8 mouse cellular contexts compared by ENCODE assay signal in genomic region chr9:20972141-20972992, GRCm38 (mm10). TPM values are rescaled to one million over a fixed set of nuclear protein-coding genes. Genes with fewer than 3 reads are reported as not detected.
DNase-seq lines count a peak whose midpoint lies in the region; ATAC-seq lines count a peak whose summit lies in the region.

No protein-coding gene starts in this region.

- H3K27me3 ChIP-seq in intestine, embryonic 15.5 days (replicated peaks) = no peaks in the 10 kb centered on the region
- H3K27me3 ChIP-seq in midbrain, embryonic 14.5 days (ENCODE audit: control insufficient read depth, insufficient read depth, low read length) = no peaks in the 10 kb centered on the region

- peak; percentile 84 for DNase-seq in brain, adult 2 months (ENCODE audit: low read depth, low spot score)
- peak; percentile 59 for DNase-seq in embryo, embryonic 9.5 days (ENCODE audit: extremely low spot score)
- DNase-seq in gastrocnemius, postnatal 25 days = peak; percentile 80
- peak; percentile 44 to 66 for DNase-seq in left cerebral cortex, adult 8-10 months (ENCODE audit: low spot score in 2 of 2)
- DNase-seq in midbrain, embryonic 14.5 days = peak; percentile 33
- peak; percentile 37 for DNase-seq in urinary bladder, adult 2 months (ENCODE audit: low spot score)
- no peak for DNase-seq in thymus, adult 18-20 months

- peak overlapping the region; percentile 86 for H3K27ac ChIP-seq in intestine, embryonic 15.5 days
- no peak overlapping the region for H3K27ac ChIP-seq in midbrain, embryonic 14.5 days (replicated peaks; ENCODE audit: low read depth, low read length)

- peak; percentile 31 for ATAC-seq in intestine, embryonic 15.5 days
- no peak for ATAC-seq in midbrain, embryonic 14.5 days (ENCODE audit: low FRiP score, low TSS enrichment)

- peak overlapping the region; percentile 91 for H3K4me2 ChIP-seq in intestine, embryonic 15.5 days (replicated peaks)
- H3K4me2 ChIP-seq in midbrain, embryonic 14.5 days (ENCODE audit: low read length) = peak overlapping the region; percentile 34

- H3K4me3 ChIP-seq in intestine, embryonic 15.5 days (replicated peaks) = peak overlapping the region; percentile 6
- no peak overlapping the region for H3K4me3 ChIP-seq in midbrain, embryonic 14.5 days (replicated peaks; ENCODE audit: low read depth, low read length)

- WGBS in intestine, embryonic 15.5 days = 34% methylated on average over 28 of the region's 28 CpGs
- 29% methylated on average over 28 of the region's 28 CpGs for WGBS in midbrain, embryonic 14.5 days

- peaks cover 14% of the 10 kb centered on the region for H3K36me3 ChIP-seq in intestine, embryonic 15.5 days
- peaks cover 7% of the 10 kb centered on the region for H3K36me3 ChIP-seq in midbrain, embryonic 14.5 days (ENCODE audit: control insufficient read depth, insufficient read depth, low read length)

- peak overlapping the region; percentile 11 for H3K9ac ChIP-seq in intestine, embryonic 15.5 days
- 0 out of 2 replicates have a peak overlapping the region, but pooled peaks have one; percentile 36 for H3K9ac ChIP-seq in midbrain, embryonic 14.5 days (replicated peaks; ENCODE audit: low read length)

- H3K4me1 ChIP-seq in intestine, embryonic 15.5 days (replicated peaks) = peaks cover 40% of the 10 kb centered on the region
- peaks cover 23% of the 10 kb centered on the region for H3K4me1 ChIP-seq in midbrain, embryonic 14.5 days (ENCODE audit: control insufficient read depth, insufficient read depth, low read length)

- no peaks in the 10 kb centered on the region for H3K9me3 ChIP-seq in intestine, embryonic 15.5 days
- H3K9me3 ChIP-seq in midbrain, embryonic 14.5 days (ENCODE audit: control insufficient read depth, low read length) = no peaks in the 10 kb centered on the region

RNA-seq across cellular contexts. Expression of gene S1pr2, which starts 4.2 kb away (rescaled TPM):
- total RNA-seq in gastrocnemius, postnatal 25 days (2021) = 1 to 10 TPM; 2.3 to 3.6 TPM
- 29.2 and 30.4 TPM in 2 replicates for polyA plus RNA-seq in intestine, embryonic 15.5 days (2015; fragmentation: Nextera tagmentation; extraction: Ambion mirVana)
- 1 to 10 TPM; 2.0 to 3.4 (median 2.7) TPM for total RNA-seq in left cerebral cortex, adult 8-10 months (2022)
- polyA plus RNA-seq in midbrain, embryonic 14.5 days (2014; fragmentation: Nextera tagmentation; extraction: Ambion mirVana) = 4.1 and 10.8 TPM in 2 replicates
- polyA plus RNA-seq in urinary bladder, adult 2 months (2012; rRNA removed) = 11.6 and 11.7 TPM in 2 replicates

RNA-seq across cellular contexts. Expression of gene Dnmt1, which starts 12.7 kb away (rescaled TPM):
- total RNA-seq in gastrocnemius, postnatal 25 days (2021) = 10 to 100 TPM in 1 of 2 experiments, 1 to 10 TPM in 1; 6.5 to 10.5 TPM
- 72.5 and 73.4 TPM in 2 replicates for polyA plus RNA-seq in intestine, embryonic 15.5 days (2015; fragmentation: Nextera tagmentation; extraction: Ambion mirVana)
- total RNA-seq in left cerebral cortex, adult 8-10 months (2022) = 10 to 100 TPM; 39.7 to 41.3 (median 40.5) TPM
- 51.1 and 51.5 TPM in 2 replicates for polyA plus RNA-seq in midbrain, embryonic 14.5 days (2014; fragmentation: Nextera tagmentation; extraction: Ambion mirVana)
- polyA plus RNA-seq in urinary bladder, adult 2 months (2012; rRNA removed) = 19.1 and 19.7 TPM in 2 replicates

RNA-seq across cellular contexts. Expression of gene Mrpl4, which starts 30.2 kb away (rescaled TPM):
- 10 to 100 TPM; 61.9 to 62.8 TPM for total RNA-seq in gastrocnemius, postnatal 25 days (2021)
- polyA plus RNA-seq in intestine, embryonic 15.5 days (2015; fragmentation: Nextera tagmentation; extraction: Ambion mirVana) = 145 and 159 TPM in 2 replicates
- total RNA-seq in left cerebral cortex, adult 8-10 months (2022) = 10 to 100 TPM; 55.3 to 68.0 (median 56.9) TPM
- polyA plus RNA-seq in midbrain, embryonic 14.5 days (2014; fragmentation: Nextera tagmentation; extraction: Ambion mirVana) = 98.6 and 112 TPM in 2 replicates
- polyA plus RNA-seq in urinary bladder, adult 2 months (2012; rRNA removed) = 78.8 and 88.8 TPM in 2 replicates

RNA-seq across cellular contexts. Expression of gene Icam1, which starts 43.4 kb away (rescaled TPM):
- total RNA-seq in gastrocnemius, postnatal 25 days (2021) = 1 to 10 TPM; 1.6 to 3.0 TPM
- polyA plus RNA-seq in intestine, embryonic 15.5 days (2015; fragmentation: Nextera tagmentation; extraction: Ambion mirVana) = 12.6 and 12.8 TPM in 2 replicates
- total RNA-seq in left cerebral cortex, adult 8-10 months (2022) = 1 to 10 TPM; 2.2 to 4.8 (median 4.1) TPM
- 1.7 and 4.1 TPM in 2 replicates for polyA plus RNA-seq in midbrain, embryonic 14.5 days (2014; fragmentation: Nextera tagmentation; extraction: Ambion mirVana)
- polyA plus RNA-seq in urinary bladder, adult 2 months (2012; rRNA removed) = 27.4 and 28.7 TPM in 2 replicates

RNA-seq across cellular contexts. Expression of gene Icam4, which starts 56.8 kb away (rescaled TPM):
- 1 to 10 TPM; 1.0 to 1.6 TPM for total RNA-seq in gastrocnemius, postnatal 25 days (2021)
- 2.9 and 3.0 TPM in 2 replicates for polyA plus RNA-seq in intestine, embryonic 15.5 days (2015; fragmentation: Nextera tagmentation; extraction: Ambion mirVana)
- total RNA-seq in left cerebral cortex, adult 8-10 months (2022) = 1 to 10 TPM; 1.5 to 2.3 (median 1.8) TPM
- polyA plus RNA-seq in midbrain, embryonic 14.5 days (2014; fragmentation: Nextera tagmentation; extraction: Ambion mirVana) = not detected in 2 replicates
- 1.1 and 1.5 TPM in 2 replicates for polyA plus RNA-seq in urinary bladder, adult 2 months (2012; rRNA removed)

Comparison
In these comparisons a context has a peak if more than half of its experiments do, and no peak if none do; other contexts are left out.
1. DNase-seq: peak in brain, adult 2 months (single experiment), embryo, embryonic 9.5 days (single experiment), gastrocnemius, postnatal 25 days (single experiment), left cerebral cortex, adult 8-10 months (2 of 2), midbrain, embryonic 14.5 days (single experiment) and urinary bladder, adult 2 months (single experiment); none in thymus, adult 18-20 months (0 of 2).